Mouse (Mus musculus) T-helper 1 cell (primary cell): ENCODE measurements at regions not wholly inside any gene's neighbourhood (a gene's known extent, or its start where the extent isn't known, plus 50 kb on each side); places are given as distances from the start of the nearest gene placed in this dataset.

Experiments used
- in situ Hi-C: fragments of 300-600 bp; cut with MboI, MseI; formaldehyde crosslinking; loops from one replicate; pipeline ENCODE4 v1.15.1; 2025; ENCODE audit warnings: high pct_unique_total_duplicates

- in situ Hi-C loops, result no loop called here
Measured at GRCm38 (mm10) chr3:41234994-41235393, 152.1 kb upstream of the Pgrmc2 start.

- in situ Hi-C loops, result no loop called here
Measured at GRCm38 (mm10) chr3:41234191-41234590, 151.3 kb upstream of the Pgrmc2 start.

- in situ Hi-C loops, result no loop called here
Measured at GRCm38 (mm10) chr3:41233439-41233838, 150.6 kb upstream of the Pgrmc2 start.

- in situ Hi-C loops, result no loop called here
Measured at GRCm38 (mm10) chr3:41230961-41231377, 148.1 kb upstream of the Pgrmc2 start.

- in situ Hi-C loops, result no loop called here
Measured at GRCm38 (mm10) chr3:41229493-41229892, 146.6 kb upstream of the Pgrmc2 start.

GRCm38 (mm10) chr3:41228536-41228935, 145.7 kb upstream of the Pgrmc2 start:
- in situ Hi-C loops, result no loop called here

- in situ Hi-C loops, result no loop called here
Measured at GRCm38 (mm10) chr3:41220746-41221145, 137.9 kb upstream of the Pgrmc2 start.

GRCm38 (mm10) chr3:41217770-41218169, 134.9 kb upstream of the Pgrmc2 start:
- in situ Hi-C loops, result no loop called here

GRCm38 (mm10) chr3:41213533-41213932, 130.7 kb upstream of the Pgrmc2 start:
- in situ Hi-C loops, result no loop called here

- in situ Hi-C loops, result no loop called here
Measured at GRCm38 (mm10) chr3:41210333-41210732, 127.5 kb upstream of the Pgrmc2 start.

- in situ Hi-C loops, result no loop called here
Measured at GRCm38 (mm10) chr3:41202895-41203294, 120.0 kb upstream of the Pgrmc2 start.

- in situ Hi-C loops, result no loop called here
Measured at GRCm38 (mm10) chr3:41201782-41202181, 118.9 kb upstream of the Pgrmc2 start.

- in situ Hi-C loops, result no loop called here
Measured at GRCm38 (mm10) chr3:41200026-41200425, 117.2 kb upstream of the Pgrmc2 start.

GRCm38 (mm10) chr3:41198216-41198976, 115.5 kb upstream of the Pgrmc2 start:
- in situ Hi-C loops, result no loop called here

GRCm38 (mm10) chr3:41195113-41195975, 112.5 kb upstream of the Pgrmc2 start:
- in situ Hi-C loops, result no loop called here

GRCm38 (mm10) chr3:41194311-41195112, 111.7 kb upstream of the Pgrmc2 start:
- in situ Hi-C loops, result no loop called here

GRCm38 (mm10) chr3:41185305-41186097, 102.7 kb upstream of the Pgrmc2 start:
- in situ Hi-C loops, result no loop called here

GRCm38 (mm10) chr3:41184375-41184774, 101.5 kb upstream of the Pgrmc2 start:
- in situ Hi-C loops, result no loop called here

- in situ Hi-C loops, result no loop called here
Measured at GRCm38 (mm10) chr3:41182900-41183595, 100.2 kb upstream of the Pgrmc2 start.
